In genomic region chr13:97760532-97760931, GRCm38 (mm10) we compare ENCODE assay signal across 10 mouse cellular contexts. TPM values are rescaled to one million over a fixed set of nuclear protein-coding genes. Genes with fewer than 3 reads are reported as not detected.
DNase-seq lines count a peak whose midpoint lies in the region; ATAC-seq and TF ChIP-seq lines count a peak whose summit lies in the region.
"Had no signal": no experiment of that assay in that cellular context is flagged by ENCODE, and none has a peak within 500 bp of the region (broad histone marks: within the 10 kb centered on the region; RNA-seq: fewer than 3 reads in every experiment).

TSS of gene Gm10260 (minus strand) at chr13:97760632.

- peaks cover 36% of the 10 kb centered on the region for H3K4me1 ChIP-seq in erythroblast, embryonic 14.5 days (ENCODE audit: control insufficient read depth)
- peaks cover 0 to 1% of the 10 kb centered on the region in 2 experiments; a peak in 1 of 4 replicates for H3K4me1 ChIP-seq in ES-E14 (ENCODE audit: control insufficient read depth in 2 of 2, insufficient read depth in 2 of 2, low read length in 2 of 2, poor library complexity in 1 of 2)
- H3K4me1 ChIP-seq in midbrain, embryonic 10.5 days = peaks cover 10% of the 10 kb centered on the region
- no peaks in the 10 kb centered on the region for H3K4me1 ChIP-seq in lung, postnatal 0 days (ENCODE audit: insufficient read depth, low read depth, low read length)

- TF ChIP-seq EP300 in lung, postnatal 0 days (IDR thresholded peaks at IDR 0.05) = no peak

- DNase-seq in ES-E14 (ENCODE audit: low read depth, low spot score) = no peak
- no peak for DNase-seq in gastrocnemius, postnatal 14 days
- DNase-seq in left cerebral cortex, adult 8-10 months (ENCODE audit: low spot score in 2 of 2) = no peak
- no peak for DNase-seq in midbrain, embryonic 10.5 days (ENCODE audit: low spot score)
- DNase-seq in lung, postnatal 0 days (ENCODE audit: low spot score) = no peak
- DNase-seq in urinary bladder, postnatal 25 days (ENCODE audit: low spot score) = no peak

- 97% methylated on average over 11 of the region's 11 CpGs for WGBS in midbrain, embryonic 10.5 days
- 96% methylated on average over 8 of the region's 11 CpGs for WGBS in lung, postnatal 0 days

- H3K27me3 ChIP-seq in erythroblast, embryonic 14.5 days (ENCODE audit: control insufficient read depth) = no peaks in the 10 kb centered on the region
- H3K27me3 ChIP-seq in midbrain, embryonic 10.5 days (ENCODE audit: low read depth, poor library complexity, severe bottlenecking) = no peaks in the 10 kb centered on the region
- H3K27me3 ChIP-seq in lung, postnatal 0 days (replicated peaks; ENCODE audit: insufficient read depth, low read length) = no peaks in the 10 kb centered on the region
- H3K27me3 ChIP-seq: forebrain, embryonic 15.5 days; limb, embryonic 12.5 days had no signal

- no peak within 1 kb of the TSS for H3K4me3 ChIP-seq in erythroblast, embryonic 14.5 days (replicated peaks)
- H3K4me3 ChIP-seq in ES-E14 (ENCODE audit: insufficient read depth in 1 of 2, low read depth in 1 of 2, low read length in 2 of 2, poor library complexity in 1 of 2, severe bottlenecking in 1 of 2) = no peak within 1 kb of the TSS
- no peak within 1 kb of the TSS for H3K4me3 ChIP-seq in midbrain, embryonic 10.5 days
- no peak within 1 kb of the TSS for H3K4me3 ChIP-seq in lung, postnatal 0 days (ENCODE audit: low read depth, low read length)
- H3K4me3 ChIP-seq: forebrain, embryonic 15.5 days; limb, embryonic 12.5 days had no signal

- no peak within 1 kb of the TSS for H3K27ac ChIP-seq in ES-E14 (ENCODE audit: insufficient read depth, low read depth, low read length, poor library complexity, severe bottlenecking)
- H3K27ac ChIP-seq in midbrain, embryonic 10.5 days (replicated peaks) = no peak within 1 kb of the TSS
- H3K27ac ChIP-seq in lung, postnatal 0 days (ENCODE audit: low read length) = no peak within 1 kb of the TSS
- H3K27ac ChIP-seq: forebrain, embryonic 15.5 days; limb, embryonic 12.5 days had no signal

- peaks cover 2% of the 10 kb centered on the region; the same call in 1 of the 2 replicates for H3K36me3 ChIP-seq in erythroblast, embryonic 14.5 days (ENCODE audit: control insufficient read depth)
- no peaks in the 10 kb centered on the region for H3K36me3 ChIP-seq in ES-E14 (ENCODE audit: control insufficient read depth, insufficient read depth, low read length, poor library complexity, severe bottlenecking)
- no peaks in the 10 kb centered on the region for H3K36me3 ChIP-seq in midbrain, embryonic 10.5 days
- no peaks in the 10 kb centered on the region for H3K36me3 ChIP-seq in lung, postnatal 0 days (ENCODE audit: insufficient read depth, low read length)
- H3K36me3 ChIP-seq: forebrain, embryonic 15.5 days; limb, embryonic 12.5 days had no signal

- in situ Hi-C loops in ES-E14 (cut with MboI; ENCODE audit: low sequenced_read_pairs in 2 of 2, unreplicated experiment in 2 of 2) = no loop called here

- no peak within 1 kb of the TSS for H3K4me2 ChIP-seq in lung, postnatal 0 days (replicated peaks; ENCODE audit: low read depth, low read length)
- H3K4me2 ChIP-seq: forebrain, embryonic 15.5 days; limb, embryonic 12.5 days had no signal

- no peak within 1 kb of the TSS for H3K9ac ChIP-seq in ES-E14 (ENCODE audit: insufficient read depth, low read depth, low read length, poor library complexity, severe bottlenecking)
- H3K9ac ChIP-seq in lung, postnatal 0 days (replicated peaks; ENCODE audit: low read depth) = no peak within 1 kb of the TSS
- H3K9ac ChIP-seq: forebrain, embryonic 15.5 days; limb, embryonic 12.5 days had no signal

- intact Hi-C loops in gastrocnemius, postnatal 14 days (cut with DNase I; ENCODE audit: low total_unique reads) = no loop called here

- TF ChIP-seq CTCF in lung, postnatal 0 days (IDR thresholded peaks at IDR 0.05) = no peak

- no peak for ATAC-seq in erythroblast, adult 5-6 weeks (replicated peaks; ENCODE audit: low FRiP score, poor library complexity, severe bottlenecking)
- no peak for ATAC-seq in lung, postnatal 0 days
- ATAC-seq: forebrain, embryonic 15.5 days had no signal

- no peaks in the 10 kb centered on the region for H3K9me3 ChIP-seq in erythroblast, embryonic 14.5 days (ENCODE audit: control insufficient read depth, low read length)
- H3K9me3 ChIP-seq in ES-E14 (ENCODE audit: control insufficient read depth, insufficient read depth, low read depth, low read length) = no peaks in the 10 kb centered on the region
- no peaks in the 10 kb centered on the region for H3K9me3 ChIP-seq in midbrain, embryonic 10.5 days (replicated peaks)
- no peaks in the 10 kb centered on the region for H3K9me3 ChIP-seq in lung, postnatal 0 days (ENCODE audit: low read length)
- H3K9me3 ChIP-seq: forebrain, embryonic 15.5 days; limb, embryonic 12.5 days had no signal

TF ChIP-seq in ES-E14, 5 proteins besides CTCF, POLR2A, EP300 and RAD21:
- TF ChIP-seq ZNF384 (IDR thresholded peaks at IDR 0.05; ENCODE audit: low read depth, low read length) (no peak), ZC3H11A (IDR thresholded peaks at IDR 0.05; ENCODE audit: borderline replicate concordance, low read depth, low read length) (no peak), MAFK (IDR thresholded peaks at IDR 0.05; ENCODE audit: insufficient read depth, low read depth, low read length) (no peak), HCFC1 (IDR thresholded peaks at IDR 0.05; ENCODE audit: borderline replicate concordance, insufficient read depth, low read length) (no peak), CHD2 (IDR thresholded peaks at IDR 0.05; ENCODE audit: low read depth, low read length) (no peak)

RNA-seq across cellular contexts. Expression of gene Gm10260, which starts in this region (rescaled TPM):
- 22.7 and 190 TPM in 2 replicates for polyA plus RNA-seq in erythroblast, embryonic 14.5 days (2012)
- total RNA-seq in erythroblast, adult 5-6 weeks (2015; ENCODE audit: low replicate concordance) = 13.2 and 21.1 TPM in 2 replicates
- total RNA-seq in erythroblast, adult 5-6 weeks (2017; ENCODE audit: low replicate concordance) = 4.6 and 5.9 TPM in 2 replicates
- 50.2 and 76.4 TPM in 2 replicates for total RNA-seq in ES-E14 (2012; rRNA removed)
- 100 to 1,000 TPM; 129 to 154 TPM for total RNA-seq in gastrocnemius, postnatal 14 days (2021)
- 10 to 100 TPM; 65.4 to 98.8 (median 81.4) TPM for total RNA-seq in left cerebral cortex, adult 8-10 months (2022)
- 4.2 and 4.9 TPM in 2 replicates for polyA plus RNA-seq in midbrain, embryonic 10.5 days (2016; fragmentation: Nextera tagmentation; extraction: Ambion mirVana)
- polyA plus RNA-seq in lung, postnatal 0 days (2015; fragmentation: Nextera tagmentation; extraction: Ambion mirVana) = 5.8 and 7.2 TPM in 2 replicates
